ENCODE assay signal across 25 mouse cellular contexts in the genomic region with DNA sequence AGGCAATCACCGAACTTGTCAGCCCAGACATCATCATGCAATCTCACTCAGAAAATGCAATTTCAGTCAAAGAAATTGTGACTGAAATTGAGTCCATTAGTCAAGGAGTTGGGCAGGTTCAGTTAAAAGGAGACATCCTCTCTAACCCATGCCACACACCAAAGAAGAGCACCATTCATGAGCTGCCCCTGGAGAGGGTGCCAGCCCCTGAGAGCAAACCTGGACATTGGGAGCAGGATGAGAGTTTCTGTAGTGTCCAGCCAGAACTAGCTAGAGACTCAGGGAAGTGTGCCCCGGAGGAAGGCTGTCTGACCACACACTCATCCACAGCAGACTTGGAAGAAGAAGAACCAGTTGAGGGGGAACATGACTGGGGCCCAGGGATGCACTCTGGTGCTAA. TPM values are rescaled to one million over a fixed set of nuclear protein-coding genes. Genes with fewer than 3 reads are reported as not detected.
"Had no signal": no experiment of that assay in that cellular context is flagged by ENCODE, and none has a peak within 500 bp of the region (broad histone marks: within the 10 kb centered on the region; RNA-seq: fewer than 3 reads in every experiment).

No protein-coding gene starts in this region.

- H3K27ac ChIP-seq: hindbrain, embryonic 10.5 days; hindbrain, embryonic 12.5 days; hindbrain, embryonic 14.5 days; intestine, embryonic 15.5 days; left cerebral cortex, adult 2 months; limb, embryonic 10.5 days; limb, embryonic 12.5 days had no signal

- H3K27me3 ChIP-seq: hindbrain, embryonic 12.5 days; intestine, embryonic 15.5 days; limb, embryonic 12.5 days had no signal

- H3K9ac ChIP-seq: hindbrain, embryonic 12.5 days; hindbrain, embryonic 14.5 days; intestine, embryonic 15.5 days; limb, embryonic 12.5 days had no signal

- H3K4me3 ChIP-seq: hindbrain, embryonic 10.5 days; hindbrain, embryonic 12.5 days; intestine, embryonic 15.5 days; layer of hippocampus, adult 2 months; left cerebral cortex, adult 2 months; limb, embryonic 10.5 days; limb, embryonic 12.5 days had no signal

- H3K4me2 ChIP-seq: heart, embryonic 11.5 days; hindbrain, embryonic 12.5 days; hindbrain, embryonic 14.5 days; intestine, embryonic 15.5 days; limb, embryonic 12.5 days; liver, embryonic 11.5 days had no signal

- H3K9me3 ChIP-seq: hindbrain, embryonic 10.5 days; hindbrain, embryonic 12.5 days; intestine, embryonic 15.5 days; limb, embryonic 10.5 days; limb, embryonic 12.5 days had no signal

- H3K4me1 ChIP-seq: hindbrain, embryonic 10.5 days; hindbrain, embryonic 12.5 days; intestine, embryonic 15.5 days; limb, embryonic 10.5 days; limb, embryonic 12.5 days had no signal

- ATAC-seq: hindbrain, embryonic 16.5 days; inflammation-experienced regulatory T-cells, adult 6 months; intestine, embryonic 15.5 days; intestine, postnatal 0 days had no signal

- DNase-seq: gastrocnemius, adult 2 months; gastrocnemius, postnatal 10 days; gastrocnemius, postnatal 25 days; heart, postnatal 10 days; heart, postnatal 4 days; kidney, adult 18-20 months; kidney, adult 8-10 months; kidney, postnatal 10 days; kidney, postnatal 25 days; kidney, postnatal 4 days; liver had no signal

RNA-seq across cellular contexts. Expression of a gene that starts 8.8 kb away (rescaled TPM):
- total RNA-seq: granulocyte monocyte progenitor cell, adult 5-6 weeks had no signal
- polyA plus RNA-seq: inflammation-experienced regulatory T-cells, adult 6 months had no signal
